Mouse (Mus musculus) heart, postnatal 4 days (tissue): ENCODE results near the gene Elavl1. TPM values are rescaled to one million over a fixed set of nuclear protein-coding genes. Genes with fewer than 3 reads are reported as not detected.
A peak's percentile ranks its signal among the peaks of the same experiment; 100 is the strongest.

Experiments used
- DNase-seq: peaks from one replicate; pipeline ENCODE4 v3.0.0; 2021
- total RNA-seq, 2 experiments: library from RNA; stranded (reverse); gene quantifications; 2 replicates each; pipeline ENCODE4 v1.2.3; 2021

Elavl1 gene
- total RNA-seq, 2 experiments from 2014 or later: 95.8 to 96.1 TPM

DNA sequence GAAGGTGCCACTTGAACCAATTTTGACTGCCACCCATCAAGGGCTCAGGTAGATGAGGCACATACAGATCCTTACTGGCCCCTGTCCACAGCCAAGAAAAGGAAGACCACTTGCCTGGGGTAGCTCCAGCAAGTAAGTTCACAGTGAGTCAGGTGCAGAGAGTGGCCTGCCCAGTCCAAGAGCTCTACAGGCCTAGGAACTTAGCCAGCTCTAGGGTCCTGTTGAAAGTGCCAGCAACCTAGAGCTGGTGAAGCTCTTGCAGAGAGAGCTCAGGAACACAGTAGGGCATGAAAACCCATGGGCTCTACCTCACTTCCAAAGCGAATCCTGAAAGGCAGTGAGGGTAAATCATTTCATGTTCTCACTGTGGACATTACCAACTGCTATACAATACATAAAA, 4.8 kb downstream of the Elavl1 start:
- DNase-seq: no peak

DNA sequence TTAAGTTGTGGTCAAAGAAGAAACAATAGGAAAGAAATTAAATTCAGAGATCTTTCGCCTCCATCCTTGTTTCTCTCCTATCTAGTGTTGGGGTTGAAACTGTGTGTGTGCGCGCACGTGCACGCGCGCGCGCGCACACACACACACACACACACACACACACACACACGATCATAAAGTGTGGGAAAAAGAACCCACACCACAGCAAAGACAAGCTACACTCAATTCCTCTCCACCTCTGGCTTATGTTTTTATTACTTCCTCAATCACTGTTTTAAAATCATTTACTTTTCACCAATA, 5.7 kb downstream of the Elavl1 start:
- no peak for DNase-seq

DNA sequence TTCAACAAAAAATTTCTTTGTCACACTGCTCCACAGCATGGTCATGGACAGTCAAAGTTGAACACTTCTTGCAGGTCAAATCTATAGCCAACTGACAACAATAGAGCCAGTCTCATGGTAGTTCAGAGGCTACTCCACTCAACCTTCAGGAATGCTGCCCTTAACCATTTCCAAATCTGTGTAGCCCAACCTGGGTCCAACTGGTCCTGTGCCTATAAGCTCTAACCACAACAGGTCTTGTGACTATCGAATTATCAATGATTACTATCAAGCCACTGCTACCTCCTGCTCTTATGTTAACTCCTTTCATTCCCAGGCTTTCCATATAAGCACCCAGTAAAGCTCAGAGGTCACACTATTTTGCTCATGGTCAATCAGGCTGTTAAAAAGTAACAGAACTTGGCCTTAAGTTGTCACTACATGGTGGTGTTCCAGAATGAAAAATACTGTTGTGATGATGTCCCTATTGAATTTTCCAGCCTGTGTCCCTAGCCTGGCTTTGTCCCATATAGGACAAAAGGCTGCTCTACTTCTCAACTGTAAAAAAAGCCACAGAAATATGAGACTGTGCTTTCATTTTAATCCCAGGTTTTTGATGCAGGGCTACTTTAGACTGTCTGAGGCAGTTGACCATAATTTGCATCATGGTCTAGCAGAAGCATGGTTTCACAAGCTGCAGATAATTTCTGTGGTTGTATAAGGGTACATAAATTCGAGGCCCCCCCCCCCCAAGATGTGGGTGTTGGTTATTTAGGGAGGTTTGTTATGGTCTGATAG, 6.2 kb downstream of the Elavl1 start:
- no peak for DNase-seq

DNA sequence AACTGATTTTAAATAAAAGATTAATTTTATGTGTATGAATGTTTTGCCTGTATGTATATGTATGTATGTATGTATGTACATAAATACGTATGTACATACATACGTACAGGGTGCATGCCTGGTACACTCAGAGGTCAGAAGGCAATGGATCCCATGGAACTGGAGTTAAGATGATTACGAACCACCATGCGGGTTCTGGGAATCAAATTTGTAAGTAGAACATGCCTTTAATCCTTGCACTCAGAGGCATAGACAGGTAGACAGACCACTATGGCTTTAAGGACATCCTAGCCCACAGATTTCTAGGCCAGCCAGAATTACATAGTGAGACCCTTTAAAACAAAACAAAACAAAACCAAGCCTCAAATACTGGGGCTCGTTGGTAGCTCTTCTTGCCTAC, 7.1 kb downstream of the Elavl1 start:
- no peak for DNase-seq

DNA sequence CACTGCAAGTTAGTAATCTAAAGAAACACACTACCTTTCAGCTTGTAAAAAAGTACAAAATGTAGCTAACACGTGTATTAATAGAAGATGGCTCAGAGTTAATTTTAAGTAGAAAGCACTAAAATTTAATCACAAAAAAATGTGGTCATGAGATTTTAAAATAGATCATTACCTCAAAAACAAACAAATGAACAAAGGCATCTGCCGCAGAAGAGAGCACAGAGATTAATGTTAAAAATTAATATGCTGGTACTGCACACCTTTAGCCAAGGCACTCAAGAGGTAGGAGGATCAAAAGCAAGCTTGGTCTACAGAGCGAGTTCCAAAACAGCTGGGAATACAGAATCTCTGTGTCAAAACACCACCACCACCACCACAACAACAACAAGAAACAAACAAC, 10.4 kb downstream of the Elavl1 start:
- DNase-seq: no peak

DNA sequence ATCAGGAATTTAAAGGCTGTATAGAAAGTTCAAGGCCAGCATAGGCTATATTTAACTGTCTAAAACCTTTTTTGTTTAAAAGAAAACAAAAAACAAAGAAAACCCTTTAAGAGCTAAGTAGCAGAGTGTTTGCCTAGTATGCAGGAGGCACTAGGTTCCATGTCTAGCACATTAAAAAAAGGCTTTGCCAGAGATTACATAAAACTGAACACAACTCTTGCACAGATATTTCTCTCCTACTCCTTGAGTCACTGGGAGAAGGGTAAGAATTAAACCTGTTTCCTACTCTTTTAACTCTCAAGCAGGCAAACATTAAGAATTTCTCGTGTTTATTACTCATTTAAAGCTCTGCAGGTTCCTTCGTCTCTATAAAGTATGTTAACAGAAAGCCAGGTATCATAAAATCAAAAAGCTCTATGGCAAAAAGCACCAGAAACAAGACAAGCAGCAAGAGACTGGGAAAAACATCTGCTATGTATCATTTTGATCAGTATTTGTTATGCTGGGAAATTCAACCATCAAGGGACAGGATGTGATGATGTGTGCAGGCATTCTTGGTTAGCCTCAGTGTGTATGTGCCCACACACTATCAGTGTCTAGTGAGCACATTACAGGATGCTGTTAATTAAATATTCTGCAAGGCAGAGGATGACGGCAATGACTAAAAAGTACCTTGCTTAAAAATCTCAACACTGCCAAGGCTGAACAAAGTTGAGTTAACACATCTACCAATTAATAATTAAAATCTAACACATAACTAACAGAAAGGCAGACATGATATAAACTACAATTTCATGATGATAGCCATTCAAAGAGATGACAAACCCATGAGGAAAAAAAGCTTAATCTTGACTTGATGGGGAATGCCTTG, 11.7 kb downstream of the Elavl1 start:
- DNase-seq: no peak

DNA sequence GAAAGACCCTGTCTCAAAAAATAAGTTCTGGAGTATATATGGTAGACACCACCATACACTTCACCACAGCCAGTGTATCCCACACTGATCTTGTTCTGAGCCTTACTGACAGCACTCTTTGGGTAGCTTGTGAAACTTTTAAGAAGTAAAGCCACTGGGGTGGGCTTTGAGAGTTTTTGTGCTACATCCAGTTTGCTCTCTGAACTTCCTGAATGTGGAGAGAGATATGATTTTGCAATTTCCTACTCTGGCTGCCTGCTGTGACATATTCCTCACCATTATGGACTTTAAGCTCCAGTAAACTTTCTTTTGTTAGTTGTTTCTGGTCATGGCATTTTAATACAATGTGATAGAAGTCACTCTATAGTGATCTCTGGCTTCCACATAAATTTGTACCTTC, 13.1 kb downstream of the Elavl1 start:
- DNase-seq: no peak

DNA sequence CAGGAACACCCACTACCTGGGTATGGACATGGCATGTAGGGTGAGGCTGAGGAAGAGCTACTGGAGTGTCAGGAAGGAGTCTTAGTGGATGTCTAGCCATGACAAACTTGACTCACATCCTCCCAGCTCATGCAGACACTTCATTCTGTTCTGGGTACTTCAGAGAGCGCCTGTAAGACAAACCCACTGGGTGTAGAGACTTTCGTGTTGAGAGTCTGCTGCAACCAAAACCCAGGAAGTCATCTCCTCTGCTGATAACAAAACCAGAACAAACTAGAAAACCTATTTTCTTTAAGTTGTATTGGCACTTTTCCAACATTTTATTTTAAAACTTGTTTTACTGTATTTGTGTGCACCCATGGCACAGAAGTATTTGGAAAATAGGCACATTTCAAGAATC, 19.4 kb downstream of the Elavl1 start:
- DNase-seq: no peak

DNA sequence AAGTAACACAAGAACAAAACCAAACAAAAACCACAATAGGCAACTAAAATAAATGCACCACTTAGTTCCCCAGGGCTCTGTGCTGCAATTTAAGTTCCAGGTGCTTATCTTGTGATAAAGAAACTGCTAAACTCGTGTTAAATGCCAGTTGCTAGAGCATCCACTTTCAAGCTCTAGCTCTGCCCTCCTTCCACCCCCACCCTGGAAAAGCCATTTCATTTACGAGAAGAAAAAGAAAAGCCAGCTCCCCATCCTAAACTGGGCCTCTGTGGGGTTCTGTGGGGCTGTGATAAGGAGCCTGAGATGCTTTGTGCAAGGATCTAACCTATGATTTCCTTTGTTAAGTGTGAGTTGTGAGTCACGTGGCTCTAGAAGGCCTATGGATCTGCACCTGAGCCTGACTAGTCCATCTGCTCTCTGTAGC, 21.1 kb downstream of the Elavl1 start:
- DNase-seq: no peak

DNA sequence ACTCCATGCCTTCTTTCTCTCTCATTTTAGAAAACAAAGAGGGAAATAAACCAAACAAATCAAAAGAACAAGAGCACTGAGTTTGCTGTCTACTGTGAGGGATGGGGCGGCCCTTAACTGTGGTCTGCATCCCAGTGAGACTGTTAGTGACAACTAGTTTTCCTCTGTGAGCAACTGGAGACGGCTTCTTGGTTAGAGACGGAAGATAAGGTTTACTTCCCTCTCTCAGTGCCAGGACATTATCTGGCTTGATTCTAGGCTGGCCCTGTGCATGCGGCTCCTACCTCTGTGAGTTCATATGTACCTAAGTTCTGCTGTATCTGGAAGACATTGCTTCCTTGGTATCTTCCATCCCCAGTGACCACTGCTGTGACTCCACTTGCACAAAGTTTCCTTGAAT, 27.4 kb downstream of the Elavl1 start:
- DNase-seq: no peak

DNA sequence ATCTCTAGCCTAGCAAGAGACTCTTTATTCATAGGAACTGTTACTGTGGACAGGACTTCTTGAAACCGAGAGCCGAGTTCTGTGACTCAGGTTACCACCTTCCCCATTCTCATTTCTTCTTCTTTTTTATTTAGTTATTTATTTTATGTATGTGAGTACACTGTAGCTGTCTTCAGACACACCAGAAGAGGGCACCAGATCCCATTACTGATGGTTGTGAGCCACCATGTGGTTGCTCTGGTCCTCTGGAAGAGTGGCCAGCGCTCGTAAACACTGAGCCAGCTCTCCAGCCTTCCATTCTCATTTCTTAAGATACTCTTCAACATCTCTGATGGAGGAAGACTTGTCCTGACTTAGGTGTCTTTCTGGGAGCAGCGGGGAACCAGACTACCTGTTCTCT, 32.5 kb downstream of the Elavl1 start:
- no peak for DNase-seq

DNA sequence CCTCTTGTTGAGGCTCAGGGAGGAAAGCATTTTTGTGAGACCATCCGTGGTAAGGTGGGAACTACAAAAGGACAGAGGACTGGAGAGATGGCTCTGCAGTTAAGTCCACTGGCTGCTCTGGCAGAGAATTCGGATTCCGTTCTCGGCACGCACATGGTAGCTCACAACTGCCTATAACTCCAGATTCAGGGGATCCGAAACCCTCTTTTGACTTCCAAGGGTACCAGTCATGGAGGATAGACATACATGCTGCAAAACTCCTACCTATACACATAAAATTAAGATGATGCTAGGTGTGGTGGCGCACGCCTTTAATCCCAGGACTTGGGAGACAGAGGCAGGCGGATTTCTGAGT, 49.1 kb downstream of the Elavl1 start:
- DNase-seq: no peak

DNA sequence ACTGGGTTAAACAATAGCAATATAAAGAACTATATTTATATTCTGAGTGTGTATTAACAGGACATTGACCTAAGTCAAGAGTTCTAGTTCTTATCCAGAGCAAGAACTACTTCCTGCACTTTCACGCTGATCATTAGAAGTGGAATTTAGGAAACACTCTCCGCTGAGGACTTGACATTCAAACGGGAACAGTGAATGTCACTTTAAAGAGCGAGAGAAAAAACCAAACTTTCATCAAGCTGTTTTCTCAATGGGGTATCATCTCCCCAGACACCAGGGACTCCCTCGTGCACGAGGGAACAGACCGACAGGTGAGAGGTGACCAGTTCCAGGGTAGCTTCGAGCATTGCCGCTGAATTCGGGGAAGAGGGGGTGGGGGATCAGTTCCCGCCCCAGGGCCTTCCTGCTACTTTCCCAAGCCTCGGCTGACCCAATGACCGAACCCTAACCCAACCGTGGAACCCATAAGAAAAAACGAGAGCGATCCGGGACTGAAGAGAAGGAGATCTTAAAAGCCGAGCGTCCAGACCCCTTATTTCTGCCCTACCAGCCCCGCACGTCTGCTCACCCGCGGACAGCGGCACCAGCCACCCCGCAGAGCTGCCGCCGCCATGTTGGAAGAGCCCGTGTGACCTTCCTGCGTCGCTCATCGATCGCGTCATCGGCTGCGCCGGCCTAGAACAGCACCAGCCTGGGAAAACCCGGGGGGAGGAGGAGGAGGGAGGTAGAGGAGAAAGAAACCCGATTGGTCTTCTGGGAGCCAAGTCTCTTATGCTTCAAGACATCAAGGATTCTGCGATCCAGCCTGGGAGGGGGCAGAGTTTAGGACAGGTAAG, 49.7 kb downstream of the Elavl1 start, which contains the start of gene Timm44:
TSS of gene Timm44 (minus strand) at position 639 of the 836 bp plus-strand sequence.
- DNase-seq: peak; percentile 95

DNA sequence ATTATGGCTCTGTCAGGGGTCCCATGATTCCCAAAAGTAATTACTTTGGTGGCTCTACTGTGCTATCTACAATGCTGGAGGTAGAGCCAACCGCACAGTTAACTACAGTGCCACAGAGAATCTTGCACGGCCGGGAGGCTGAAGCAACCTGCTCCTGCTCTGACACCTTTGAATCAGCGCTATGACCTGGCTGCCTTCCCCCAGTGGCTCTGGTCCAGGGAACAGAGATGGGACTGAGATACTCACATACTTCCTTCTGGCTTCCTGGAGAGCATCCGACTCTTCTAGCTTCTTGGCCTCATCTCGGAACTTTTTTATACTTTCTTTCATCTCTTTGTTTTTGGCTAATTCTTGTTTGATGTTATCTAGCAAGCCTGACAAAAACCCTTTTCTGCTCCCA, 55.6 kb downstream of the Elavl1 start:
- no peak for DNase-seq

DNA sequence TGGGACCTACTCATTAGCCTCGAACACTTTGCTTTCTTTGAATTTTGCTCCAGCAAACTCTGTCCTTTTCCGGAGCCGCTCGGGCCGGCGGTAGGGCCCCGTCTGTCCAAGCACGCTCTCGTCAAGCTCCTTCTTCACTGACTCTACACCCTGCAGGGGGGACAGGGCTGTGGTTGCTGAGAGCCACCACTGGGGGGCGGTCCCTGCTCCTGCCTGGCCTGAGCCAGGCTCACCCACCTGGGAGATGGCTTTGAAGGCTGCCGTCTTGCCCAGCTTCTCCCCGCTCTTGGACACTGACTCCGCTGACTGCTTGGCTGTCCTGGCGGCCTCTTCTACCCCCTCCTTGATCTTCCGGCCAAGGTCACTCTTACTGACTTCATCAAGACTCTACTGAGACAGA, 57.6 kb downstream of the Elavl1 start:
- peak; percentile 47 for DNase-seq

DNA sequence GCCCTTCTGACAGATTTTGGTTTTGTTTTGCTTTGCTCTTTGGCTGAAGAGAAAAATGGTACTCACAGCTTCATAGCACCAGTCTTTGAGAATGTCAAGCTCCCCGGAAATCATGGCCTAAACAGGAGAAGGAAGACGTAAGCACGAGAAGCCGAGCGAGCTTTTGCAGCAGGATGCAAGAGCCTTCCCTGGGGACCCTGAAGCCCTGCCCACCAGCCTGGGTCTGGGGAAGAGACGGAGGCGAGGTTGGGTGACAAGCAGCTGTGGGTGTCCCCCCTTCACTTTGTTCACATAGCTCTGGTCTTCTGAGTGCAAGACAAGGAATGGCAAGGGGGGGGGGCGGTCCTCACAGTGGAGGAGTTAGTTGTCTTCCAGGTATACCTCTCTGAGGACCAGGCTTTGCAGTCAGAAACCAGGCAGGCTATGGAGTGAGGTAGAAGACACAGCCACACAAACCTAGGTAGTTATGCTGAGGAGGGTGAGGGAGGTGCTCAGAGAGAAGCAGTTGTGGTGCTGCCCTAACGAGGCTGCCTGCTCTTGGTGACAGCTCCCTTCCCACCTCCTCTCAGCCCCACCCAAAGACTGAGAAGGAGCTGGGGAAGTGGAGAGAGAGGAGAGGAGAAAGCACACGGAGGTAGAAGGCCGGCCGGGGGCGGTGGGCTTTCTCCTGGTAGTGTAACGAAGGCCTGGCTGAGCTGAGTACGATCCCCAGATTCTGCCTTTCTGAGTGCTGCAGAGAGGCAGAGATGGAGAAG, 59.9 kb downstream of the Elavl1 start:
- no peak for DNase-seq

DNA sequence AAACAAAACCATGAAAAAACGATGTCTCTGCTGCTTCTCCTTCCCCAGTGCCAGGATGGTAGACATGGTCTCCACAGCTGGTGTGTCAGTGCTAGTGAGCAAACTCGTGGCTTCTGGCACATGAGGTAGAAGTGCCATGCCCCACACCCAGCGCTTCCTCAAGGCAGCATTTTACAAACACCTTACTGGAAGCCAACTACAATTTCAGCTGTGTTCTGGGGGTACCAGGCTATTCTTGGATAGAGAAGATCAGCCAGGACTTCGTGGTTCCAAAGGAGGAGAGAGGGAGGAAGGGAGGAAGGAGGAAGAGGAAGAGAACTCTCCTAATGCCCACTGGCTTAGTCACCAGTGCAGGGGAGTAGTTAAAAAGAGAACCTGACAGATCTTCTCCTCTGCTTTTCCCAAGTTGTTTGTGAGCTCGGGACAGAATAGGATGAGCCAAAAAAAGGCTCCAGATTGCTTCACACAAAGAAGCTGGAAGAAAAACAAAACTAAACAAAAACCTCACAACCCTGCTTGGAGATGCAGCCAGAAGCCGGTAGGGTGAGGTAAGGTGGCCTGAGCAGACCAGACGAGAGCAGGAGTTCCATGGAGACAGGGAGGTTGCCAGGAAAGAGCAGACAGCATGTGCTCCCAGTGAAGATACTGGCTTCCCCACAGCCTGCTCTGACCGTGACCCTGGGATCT, 62.0 kb downstream of the Elavl1 start:
- no peak for DNase-seq

DNA sequence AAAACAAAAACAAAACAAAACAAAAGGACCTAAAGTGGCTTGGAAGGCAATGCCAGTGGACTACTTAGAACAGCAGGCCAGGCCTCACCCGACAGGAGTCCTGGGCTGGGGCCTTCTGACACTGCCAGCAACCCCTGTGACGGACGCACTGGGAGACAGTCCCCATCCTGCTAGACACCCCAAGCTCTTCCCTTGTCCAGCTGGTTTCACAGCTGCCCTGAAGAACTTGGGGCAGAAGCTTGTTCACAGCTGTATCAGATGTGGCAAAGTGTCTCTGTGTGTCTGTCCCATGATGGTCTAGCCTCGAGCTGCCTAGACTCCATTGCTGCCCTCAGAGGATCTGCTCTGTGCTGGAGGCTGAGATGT, 65.4 kb downstream of the Elavl1 start:
- no peak for DNase-seq

DNA sequence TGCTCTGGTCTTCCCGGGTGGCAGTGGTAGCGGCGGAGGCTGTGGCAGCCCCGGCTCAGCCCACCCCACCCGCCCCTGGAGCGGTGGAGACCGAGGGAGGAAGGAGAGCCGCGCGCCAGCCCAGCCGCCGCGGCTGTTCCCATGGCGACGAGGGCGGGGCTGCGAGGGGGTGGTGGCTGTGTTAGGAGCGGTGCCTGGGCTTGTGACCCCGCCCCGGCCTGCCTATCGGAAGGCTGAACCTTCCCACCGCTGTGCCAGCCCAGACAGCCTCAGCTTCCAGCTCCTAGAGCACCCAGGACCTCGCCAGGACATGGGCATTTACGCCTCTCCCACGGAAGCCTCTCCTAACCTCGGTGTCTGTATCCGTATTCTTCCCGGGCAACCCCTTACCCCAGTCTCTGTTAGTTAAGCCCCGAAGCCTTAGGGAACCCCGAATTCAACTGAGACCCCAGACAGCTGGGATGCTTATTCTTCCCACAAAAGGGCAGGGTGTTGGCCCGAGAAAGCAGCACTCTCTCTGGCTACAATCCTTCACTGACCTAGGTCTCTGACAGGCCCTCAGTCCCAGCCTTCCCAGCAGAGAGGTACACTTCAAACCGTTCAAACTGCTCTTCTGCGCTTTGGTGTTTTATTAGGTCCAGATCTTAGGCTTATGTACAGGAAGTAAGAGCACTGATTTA, 65.9 kb downstream of the Elavl1 start, which contains the start of gene Ctxn1:
TSS of gene Ctxn1 (minus strand) at position 150 of the 680 bp plus-strand sequence.
- DNase-seq: peak; percentile 97

DNA sequence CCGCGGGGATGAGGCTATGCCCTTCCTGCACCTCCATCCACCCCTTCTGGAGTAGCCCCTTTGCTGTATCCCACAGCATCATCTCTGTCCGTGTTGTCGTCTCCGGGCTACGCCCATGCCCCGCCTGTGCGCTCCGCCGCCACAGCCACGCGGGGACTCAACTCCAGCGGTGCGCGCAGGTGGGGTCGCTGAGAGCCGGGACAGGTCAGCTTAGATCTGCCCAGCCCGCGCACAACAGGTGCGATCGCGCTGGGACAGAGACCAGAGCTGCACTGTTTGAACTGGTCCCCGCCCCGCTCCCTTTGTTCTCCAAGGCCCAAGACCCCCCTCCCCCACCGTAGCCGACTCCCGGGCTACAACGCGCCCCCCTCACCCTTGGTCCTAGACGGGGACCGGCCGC, 66.5 kb downstream of the Elavl1 start:
- DNase-seq: no peak

DNA sequence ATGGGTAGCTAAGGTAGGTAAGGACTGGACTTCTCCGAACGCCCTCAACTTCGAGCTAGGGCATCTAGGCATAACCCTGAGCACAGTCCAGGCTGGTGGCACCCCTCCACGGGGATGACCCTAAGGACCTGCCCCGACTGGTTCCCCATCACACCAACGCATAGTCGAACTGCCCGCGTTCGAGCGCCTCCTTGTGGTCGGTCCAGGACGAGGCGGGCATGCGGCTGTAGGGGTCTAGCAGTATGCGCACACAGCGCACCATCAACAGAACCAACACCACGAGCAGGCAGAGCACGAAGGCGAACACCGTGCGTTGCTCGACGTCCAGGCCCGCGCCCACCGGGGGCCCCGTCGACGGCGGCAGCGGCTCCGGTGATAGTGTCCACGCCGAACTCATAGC, 67.0 kb downstream of the Elavl1 start:
- peak; percentile 87 for DNase-seq
